Mouse (Mus musculus) hindbrain, postnatal 0 days (tissue): ENCODE results near the gene Yy1. TPM values are rescaled to one million over a fixed set of nuclear protein-coding genes. Genes with fewer than 3 reads are reported as not detected.

Source experiments
- ATAC-seq: fragments of 200-750 bp; cut with Nextera tagmentation; 2 replicates; pipeline ENCODE4 v1.8.0; 2017; ENCODE audit warnings: mild to moderate bottlenecking, moderate TSS enrichment, moderate library complexity
- DNase-seq: peaks from one replicate; pipeline ENCODE4 v3.0.0-alpha.2; 2015; ENCODE audit warnings: low spot score
- H3K27ac ChIP-seq: fragments of 300-500 bp; sonication (generic); 2 replicates; pipeline ENCODE4 v1.5.1; 2014; ENCODE audit warnings: mild to moderate bottlenecking
- H3K27me3 ChIP-seq: fragments of 300-500 bp; sonication (generic); 2 replicates; pipeline ENCODE4 v1.6.1; 2014; ENCODE audit warnings: low read length, mixed read lengths; ENCODE audit not compliant: insufficient read depth
- H3K36me3 ChIP-seq: fragments of 300-500 bp; sonication (generic); 2 replicates; pipeline ENCODE4 v1.6.1; 2014; ENCODE audit warnings: low read length, mixed read lengths; ENCODE audit not compliant: insufficient read depth
- H3K4me1 ChIP-seq: fragments of 300-500 bp; sonication (generic); 2 replicates; pipeline ENCODE4 v1.6.1; 2014; ENCODE audit warnings: antibody characterized with exemption, low read length, mixed read lengths; ENCODE audit not compliant: insufficient read depth
- H3K4me2 ChIP-seq: fragments of 300-500 bp; sonication (generic); 2 replicates; pipeline ENCODE4 v1.6.1; 2014; ENCODE audit warnings: low read depth, mild to moderate bottlenecking, low read length, moderate library complexity, mixed read lengths
- H3K4me3 ChIP-seq: fragments of 300-500 bp; sonication (generic); 2 replicates; pipeline ENCODE4 v1.5.1; 2014; ENCODE audit warnings: low read length
- H3K9ac ChIP-seq: fragments of 300-500 bp; sonication (generic); replicated peaks from 2 replicates; pipeline ENCODE4 v1.6.1; 2014; ENCODE audit warnings: mild to moderate bottlenecking, low read length, moderate library complexity, mixed read lengths
- H3K9me3 ChIP-seq: fragments of 300-500 bp; sonication (generic); 2 replicates; pipeline ENCODE4 v1.6.1; 2016; ENCODE audit warnings: low read length, mixed read lengths
- CTCF ChIP-seq: IDR thresholded peaks from 2 replicates; pipeline ENCODE4 v1.5.1; 2016; ENCODE audit warnings: antibody characterized with exemption, control low read depth, low read depth
- WGBS: fragments of 180-500 bp; shearing (Covaris S2); extraction: QIAGEN DNeasy Blood & Tissue Kit; methylation state at CpG from one replicate; pipeline ENCODE4 v1.1.7; 2014; 5-methylcytosine and 5-hydroxymethylcytosine counted together
- polyA plus RNA-seq: library from polyadenylated mRNA; unstranded; fragments of >200 nt; fragmentation: Nextera tagmentation; extraction: Ambion mirVana; gene quantifications from 2 replicates; pipeline ENCODE4 v1.2.1, GENCODE M21; 2015
- total RNA-seq: library from RNA; depleted of rRNA; stranded (reverse); fragments of >200 nt; gene quantifications from 2 replicates; pipeline ENCODE4 v1.2.3, GENCODE M21; 2014

The Yy1 gene
- total and polyA plus RNA-seq, 2 experiments from 2014 or later: 7.9 to 30.2 TPM

GRCm38 (mm10) chr12:108756611-108757010, 36.2 kb upstream of the Yy1 start:
- no peak overlapping the region for H3K27ac ChIP-seq
- ATAC-seq (no peak), DNase-seq (no peak)
- H3K4me2 ChIP-seq: no peak overlapping the region
- H3K4me3 ChIP-seq: no peak overlapping the region
- 91% methylated on average over 10 of the region's 10 CpGs for WGBS
- H3K36me3 ChIP-seq: no peaks in the 10 kb centered on the region
- H3K4me1 ChIP-seq: no peaks in the 10 kb centered on the region
- H3K9me3 ChIP-seq: no peaks in the 10 kb centered on the region
- H3K27me3 ChIP-seq: no peaks in the 10 kb centered on the region
- TF ChIP-seq CTCF: peak; percentile 21
- no peak overlapping the region for H3K9ac ChIP-seq

GRCm38 (mm10) chr12:108757717-108758257, 35.0 kb upstream of the Yy1 start:
- WGBS: 1% methylated on average over 40 of the region's 41 CpGs
- TF ChIP-seq CTCF: peak; percentile 99
- H3K9me3 ChIP-seq: no peaks in the 10 kb centered on the region

DNA sequence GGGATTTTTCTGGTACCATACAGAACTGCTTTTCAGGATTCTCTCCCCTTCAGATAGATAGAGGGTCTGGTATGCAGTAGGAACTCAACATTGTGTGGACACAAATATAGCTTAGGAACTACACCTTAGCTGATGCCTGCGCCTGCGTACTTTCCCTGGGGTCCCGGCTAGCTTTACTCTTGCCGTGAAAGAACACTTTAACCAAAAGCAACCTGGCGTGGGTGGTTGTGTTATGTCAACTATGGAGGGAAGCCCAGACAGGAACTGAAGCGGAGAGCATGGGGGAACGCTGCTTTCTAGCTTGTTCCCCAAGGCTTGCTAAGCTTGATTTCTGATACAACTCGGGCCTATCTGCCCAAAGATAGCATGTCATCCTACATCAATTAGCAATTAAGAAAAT, 34.5 kb upstream of the Yy1 start:
- WGBS: 73% methylated on average over 8 of the region's 8 CpGs
- ATAC-seq: no peak
- Histone ChIP-seq H3K27ac (no peak overlapping the region), H3K27me3 (no peaks in the 10 kb centered on the region), H3K4me3 (peak overlapping the region; percentile 57; the same call in 1 of the 2 replicates), H3K36me3 (no peaks in the 10 kb centered on the region), H3K4me2 (peak overlapping the region; percentile 95), H3K4me1 (no peaks in the 10 kb centered on the region), H3K9ac (no peak overlapping the region), H3K9me3 (no peaks in the 10 kb centered on the region)
- DNase-seq: no peak
- no peak for TF ChIP-seq CTCF

More at GRCm38 (mm10) chr12:108757717-108758257, 35.0 kb upstream of the Yy1 start:
- Histone ChIP-seq H3K27me3 (no peaks in the 10 kb centered on the region), H3K4me3 (peak overlapping the region; percentile 57), H3K9ac (peak overlapping the region; percentile 56), H3K36me3 (no peaks in the 10 kb centered on the region), H3K4me1 (no peaks in the 10 kb centered on the region), H3K4me2 (peak overlapping the region; percentile 95), H3K27ac (peak overlapping the region; percentile 54; the same call in 1 of the 2 replicates)
- ATAC-seq (peak; percentile 100), DNase-seq (peak; percentile 99)

DNA sequence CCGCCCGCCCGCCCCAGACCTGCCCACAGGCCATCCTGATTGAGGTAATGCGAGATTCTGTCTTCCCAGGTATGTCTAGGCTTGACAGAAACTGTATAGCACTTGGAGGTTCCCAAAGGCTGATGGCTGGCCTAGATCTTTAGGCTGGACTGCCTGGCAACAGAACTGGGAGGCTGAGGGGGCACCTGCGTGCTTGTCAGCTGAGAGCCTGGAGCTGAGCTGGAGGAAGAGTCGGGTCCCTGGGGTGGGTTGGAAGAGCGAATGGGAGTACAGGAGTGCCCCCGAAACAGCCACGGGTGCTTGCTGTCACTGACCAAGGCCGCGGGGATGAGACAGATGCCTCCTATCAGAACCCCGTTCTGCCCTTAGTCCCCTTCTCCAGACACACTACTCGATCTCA, 34.1 kb upstream of the Yy1 start:
- no peak overlapping the region for H3K27ac ChIP-seq
- DNase-seq (no peak), ATAC-seq (no peak)
- H3K9me3 ChIP-seq: no peaks in the 10 kb centered on the region
- H3K27me3 ChIP-seq: no peaks in the 10 kb centered on the region
- H3K4me3 ChIP-seq: no peak overlapping the region
- 86% methylated on average over 13 of the region's 13 CpGs for WGBS
- TF ChIP-seq CTCF: no peak
- H3K9ac ChIP-seq: no peak overlapping the region
- H3K36me3 ChIP-seq: no peaks in the 10 kb centered on the region
- H3K4me1 ChIP-seq: no peaks in the 10 kb centered on the region
- no peak overlapping the region for H3K4me2 ChIP-seq

DNA sequence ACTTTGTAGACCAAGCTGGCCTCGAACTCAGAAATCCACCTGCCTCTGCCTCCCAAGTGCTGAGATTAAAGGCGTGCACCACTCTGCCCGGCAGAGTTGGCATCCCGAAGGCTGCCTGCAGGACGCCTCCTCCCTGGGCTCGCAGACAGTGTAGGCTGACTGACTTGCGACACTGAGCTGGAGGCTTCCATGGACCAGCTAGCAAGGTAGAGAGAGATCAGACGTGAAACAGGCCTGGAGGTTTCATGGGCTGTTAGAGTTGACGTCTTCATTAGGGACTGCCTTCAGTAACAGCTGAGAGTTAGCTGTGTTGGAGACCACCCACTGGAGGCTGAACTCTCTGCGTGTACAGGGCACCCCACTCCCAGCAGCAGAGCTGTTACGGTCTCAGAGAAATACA, 33.5 kb upstream of the Yy1 start:
- DNase-seq (no peak), ATAC-seq (no peak)
- 75% methylated on average over 11 of the region's 11 CpGs for WGBS
- no peak for TF ChIP-seq CTCF
- Histone ChIP-seq H3K4me3 (no peak overlapping the region), H3K36me3 (no peaks in the 10 kb centered on the region), H3K4me1 (no peaks in the 10 kb centered on the region), H3K27me3 (no peaks in the 10 kb centered on the region), H3K9ac (no peak overlapping the region), H3K9me3 (no peaks in the 10 kb centered on the region), H3K4me2 (no peak overlapping the region), H3K27ac (no peak overlapping the region)

DNA sequence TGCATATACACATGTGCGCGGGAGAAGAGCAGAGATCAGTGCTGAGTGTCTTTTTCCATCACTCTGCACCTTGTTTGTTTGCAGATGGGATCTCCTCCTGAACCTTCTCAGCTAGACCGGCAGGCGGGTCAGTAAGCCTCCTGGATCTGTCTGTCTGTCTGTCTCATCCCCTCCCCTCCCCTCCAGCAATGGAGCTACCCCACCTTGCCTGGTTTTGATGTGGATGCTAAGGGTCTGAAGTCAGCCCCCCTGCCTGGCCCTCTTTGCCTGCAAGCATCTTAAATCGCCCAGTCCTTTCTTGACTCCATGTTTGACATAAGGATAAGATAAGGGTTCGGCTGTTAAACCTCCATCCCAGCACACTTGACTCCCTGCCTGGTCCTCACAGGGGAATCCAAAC, 32.8 kb upstream of the Yy1 start:
- Histone ChIP-seq H3K4me2 (no peak overlapping the region), H3K36me3 (no peaks in the 10 kb centered on the region), H3K4me3 (no peak overlapping the region), H3K27me3 (no peaks in the 10 kb centered on the region), H3K27ac (no peak overlapping the region), H3K9ac (no peak overlapping the region), H3K9me3 (no peaks in the 10 kb centered on the region), H3K4me1 (no peaks in the 10 kb centered on the region)
- ATAC-seq: no peak
- TF ChIP-seq CTCF: no peak
- 90% methylated on average over 6 of the region's 6 CpGs for WGBS
- DNase-seq: no peak

DNA sequence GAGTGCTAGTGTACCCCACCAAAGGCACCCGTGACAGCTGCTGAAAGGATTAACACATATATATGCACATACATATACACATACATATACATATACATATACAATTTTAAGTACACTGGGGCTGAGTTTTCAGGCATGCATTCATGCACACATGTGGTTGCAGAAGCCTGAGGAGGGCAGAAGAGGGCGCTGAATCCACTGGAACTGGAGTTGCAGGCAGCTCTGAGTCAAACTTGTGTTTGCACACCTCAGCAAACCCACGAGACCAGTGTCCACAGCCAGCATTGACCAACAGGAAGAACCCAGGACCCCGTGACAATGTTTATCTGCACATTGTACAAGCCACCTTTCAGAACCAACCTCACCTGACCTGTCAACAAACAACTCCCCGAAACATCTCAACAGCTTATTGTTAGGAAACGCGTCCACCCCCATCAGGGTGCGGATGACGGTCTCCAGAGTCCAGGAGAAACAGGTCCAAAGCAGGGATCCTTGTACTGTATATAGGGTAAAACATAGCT, 32.2 kb upstream of the Yy1 start:
- ATAC-seq (no peak), DNase-seq (no peak)
- no peak overlapping the region for H3K9ac ChIP-seq
- no peaks in the 10 kb centered on the region for H3K36me3 ChIP-seq
- H3K4me3 ChIP-seq: no peak overlapping the region
- TF ChIP-seq CTCF: peak; percentile 45
- no peaks in the 10 kb centered on the region for H3K4me1 ChIP-seq
- WGBS: 75% methylated on average over 9 of the region's 9 CpGs
- H3K27ac ChIP-seq: no peak overlapping the region
- H3K9me3 ChIP-seq: no peaks in the 10 kb centered on the region
- no peak overlapping the region for H3K4me2 ChIP-seq
- no peaks in the 10 kb centered on the region for H3K27me3 ChIP-seq
